Mouse (Mus musculus) heart, adult 11 months (tissue): ENCODE data around the gene Napepld.

Experiments
- DNase-seq: peaks from one replicate; pipeline ENCODE4 v3.0.0; 2022

The Napepld gene

DNA sequence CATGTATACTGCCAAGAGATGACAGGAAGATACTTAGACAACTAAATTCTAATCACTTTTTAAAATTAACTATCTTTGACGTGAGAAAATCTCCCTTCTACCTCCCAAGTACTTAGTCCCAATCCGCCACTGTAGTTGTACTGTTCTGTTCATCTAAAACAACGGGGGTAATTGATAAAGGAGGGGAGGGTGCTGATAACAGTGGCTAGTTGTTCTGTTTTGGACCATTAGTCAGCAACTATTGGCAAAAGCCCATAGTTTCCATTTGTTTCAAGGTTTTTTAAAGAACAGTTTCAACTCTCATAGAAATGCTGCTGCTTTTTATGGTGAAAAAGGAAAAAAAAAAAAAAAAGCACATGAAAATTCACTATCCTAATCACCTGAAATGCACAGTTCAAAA lies 2.5 kb upstream of the Napepld start:
- DNase-seq, result no peak

DNA sequence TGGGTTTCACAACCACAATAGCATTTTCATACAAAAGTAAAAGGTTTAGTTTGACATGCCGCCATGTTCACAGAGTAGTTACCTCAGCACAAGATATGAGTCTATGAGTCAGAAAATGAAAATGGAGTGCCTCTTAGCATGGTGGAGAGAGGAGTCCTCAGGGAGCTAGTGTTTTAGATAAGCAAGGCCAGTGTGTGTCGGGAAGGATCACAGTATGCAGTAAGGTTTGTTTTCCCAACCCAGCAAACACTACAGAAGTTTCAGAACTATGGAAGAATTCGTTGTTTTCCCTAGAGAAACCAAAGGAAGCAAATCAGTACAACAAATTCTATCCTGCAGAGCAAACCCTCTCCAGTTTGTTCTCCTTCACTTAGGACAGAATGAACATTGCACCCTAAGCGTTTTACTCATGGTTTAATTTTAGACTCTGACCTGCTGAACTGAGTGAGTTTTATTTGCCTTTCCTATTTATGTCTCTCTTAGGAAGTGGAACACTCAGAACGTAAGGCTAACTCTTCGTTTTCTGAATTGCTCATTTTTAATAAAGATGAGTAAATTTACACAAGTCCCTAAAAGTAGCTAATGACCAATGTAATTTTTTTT lies 1.8 kb upstream of the Napepld start:
- DNase-seq, result peak; percentile 83

DNA sequence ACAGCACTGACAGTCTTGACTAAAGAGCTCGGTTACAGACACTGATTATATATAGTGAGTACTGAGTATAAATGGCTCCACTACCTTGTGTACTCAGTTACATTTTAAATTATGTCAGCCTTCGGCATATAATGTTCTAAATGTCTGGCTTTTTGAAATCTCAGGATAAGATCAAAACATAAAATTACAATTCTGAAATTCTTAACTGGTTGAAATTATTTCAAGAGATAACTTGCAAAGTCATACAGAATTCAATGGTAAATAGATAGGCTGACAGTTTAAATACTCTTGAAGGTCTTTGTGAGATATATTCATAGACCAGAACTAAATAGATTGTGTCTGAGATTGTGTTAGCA lies 791 bp upstream of the Napepld start:
- no peak for DNase-seq

DNA sequence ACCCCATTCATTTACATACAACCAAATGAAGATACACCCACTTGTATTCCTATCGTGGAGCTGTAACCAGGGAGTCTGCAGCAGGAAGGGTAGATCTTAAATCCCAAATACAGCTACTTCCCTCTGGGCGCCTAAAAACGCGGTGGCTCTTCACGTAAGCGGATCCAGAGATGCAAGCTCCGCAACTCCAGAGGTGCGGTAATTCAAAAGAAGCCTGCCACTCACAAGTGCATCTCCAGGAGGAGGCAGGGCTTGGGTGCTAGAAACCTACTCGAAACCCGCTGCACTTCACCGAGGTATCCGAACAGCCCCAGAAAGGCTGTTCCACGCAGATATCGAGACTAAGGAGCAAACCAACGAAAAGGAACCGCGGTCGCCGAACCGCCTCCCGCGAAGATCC lies 262 bp downstream of the Napepld start:
- no peak for DNase-seq

DNA sequence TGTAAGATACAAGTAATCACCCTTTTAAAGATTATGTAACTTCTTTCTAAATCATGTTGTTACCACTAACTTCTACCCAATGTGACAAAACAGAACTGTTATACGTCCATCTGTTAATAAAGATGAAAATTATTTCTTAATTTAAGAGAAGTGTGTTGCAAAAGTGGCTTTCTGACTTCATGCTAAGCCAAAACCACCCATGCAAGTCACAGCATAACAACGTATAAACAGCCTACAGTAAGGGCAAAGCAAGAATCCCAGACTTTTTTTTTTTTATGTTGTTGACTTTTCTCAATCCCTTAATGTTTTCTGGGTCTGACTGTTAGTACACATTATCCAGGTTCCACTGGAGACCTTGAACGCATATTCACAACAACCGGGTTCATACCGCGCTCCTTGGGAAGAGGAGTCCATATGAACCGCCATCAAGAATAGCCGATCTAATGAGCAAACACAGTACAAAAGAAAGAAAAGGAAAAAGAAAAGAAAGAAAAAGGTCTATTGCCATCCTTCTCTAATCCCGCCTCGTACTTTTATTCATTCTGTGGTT lies 849 bp downstream of the Napepld start:
- DNase-seq, result peak; percentile 82

DNA sequence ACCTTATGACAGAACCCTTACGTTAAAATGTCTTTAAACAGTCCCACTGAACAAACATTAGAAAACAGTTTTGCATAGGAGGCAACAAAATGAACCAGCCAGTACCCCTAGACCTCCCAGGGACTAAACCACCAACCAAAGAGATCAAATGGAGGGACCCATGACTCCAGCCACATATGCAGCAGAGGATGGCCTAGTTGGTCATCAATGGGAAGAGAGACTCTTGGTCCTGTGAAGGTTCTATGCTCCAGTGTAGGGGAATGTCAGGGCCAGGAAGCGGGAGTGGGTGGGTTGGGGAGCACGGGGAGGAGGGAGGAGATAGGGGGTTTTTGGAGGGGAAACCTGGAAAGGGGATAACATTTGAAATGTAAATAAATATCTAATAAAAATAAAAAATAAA lies 1.6 kb downstream of the Napepld start:
- peak; percentile 66 for DNase-seq

DNA sequence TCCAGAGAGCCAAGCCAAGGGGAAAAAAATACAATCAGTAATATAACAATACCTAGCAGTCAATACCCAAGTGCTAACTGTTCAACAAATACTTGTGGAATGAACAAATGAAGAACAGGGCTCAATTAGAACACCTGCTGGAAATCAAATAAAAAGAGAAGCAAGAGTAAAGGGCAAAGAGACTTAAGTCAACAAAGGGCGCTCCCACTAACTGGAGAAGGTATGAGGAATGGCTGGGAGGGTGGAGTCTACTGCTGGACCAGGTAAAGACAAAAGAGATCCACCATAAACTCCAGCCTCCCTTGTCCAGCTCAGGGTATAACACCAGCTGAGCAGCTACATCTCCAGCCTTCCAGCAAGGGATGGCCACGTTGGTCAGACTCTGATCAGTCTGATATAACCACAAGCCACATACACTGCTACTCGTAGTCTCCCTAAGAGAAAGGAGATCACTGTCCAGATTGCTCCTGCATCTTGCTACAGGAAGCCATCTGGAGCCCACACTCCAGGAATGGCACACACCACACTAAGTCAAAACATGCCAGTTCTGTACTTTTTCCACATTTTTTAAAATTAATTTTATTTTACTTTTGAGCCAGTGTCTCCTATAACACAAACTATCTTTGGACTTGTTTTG lies 6.2 kb downstream of the Napepld start:
- DNase-seq, result peak; percentile 75

DNA sequence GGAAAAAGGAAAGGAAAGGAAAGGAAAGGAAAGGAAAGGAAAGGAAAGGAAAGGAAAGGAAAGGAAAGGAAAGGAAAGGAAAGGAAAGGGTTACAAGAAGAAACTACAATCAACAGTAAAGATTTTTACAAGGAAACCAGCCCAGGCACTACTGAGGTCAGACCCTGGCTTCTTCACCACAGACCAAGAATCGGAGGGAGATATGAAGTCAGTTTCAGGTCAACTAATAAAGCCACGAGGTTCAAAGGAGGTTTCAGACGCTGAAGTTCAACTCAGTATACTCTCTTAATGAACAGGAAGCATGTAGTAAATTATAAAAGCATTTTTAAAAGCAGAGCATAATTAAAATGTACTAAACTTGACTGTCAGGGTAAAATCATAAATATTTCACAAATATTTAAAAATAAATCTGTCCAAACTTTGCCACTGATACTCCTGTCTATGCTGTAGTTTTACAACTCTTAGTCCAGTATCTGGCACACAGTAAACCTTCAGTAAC lies 7.8 kb downstream of the Napepld start:
- peak; percentile 33 for DNase-seq

DNA sequence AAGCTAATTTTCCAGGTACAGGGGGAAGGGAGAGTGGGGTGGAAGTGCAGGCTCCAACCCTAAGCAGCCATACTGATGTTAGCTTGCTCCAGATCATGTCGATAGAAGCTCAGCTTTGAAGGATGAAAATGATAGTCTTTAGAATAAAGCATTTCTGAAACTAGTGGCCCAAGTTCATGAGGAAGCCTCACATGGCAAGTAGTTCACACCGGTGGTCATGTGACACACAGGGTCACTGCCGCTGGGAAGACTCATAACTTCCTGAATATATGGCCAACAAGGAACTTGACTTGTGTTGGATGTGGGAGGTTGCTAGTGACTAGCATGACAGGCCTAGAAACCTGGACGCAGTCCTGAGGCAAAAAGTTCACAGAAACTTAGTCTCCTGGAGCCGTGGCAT lies 9.0 kb downstream of the Napepld start:
- DNase-seq, result peak; percentile 62

DNA sequence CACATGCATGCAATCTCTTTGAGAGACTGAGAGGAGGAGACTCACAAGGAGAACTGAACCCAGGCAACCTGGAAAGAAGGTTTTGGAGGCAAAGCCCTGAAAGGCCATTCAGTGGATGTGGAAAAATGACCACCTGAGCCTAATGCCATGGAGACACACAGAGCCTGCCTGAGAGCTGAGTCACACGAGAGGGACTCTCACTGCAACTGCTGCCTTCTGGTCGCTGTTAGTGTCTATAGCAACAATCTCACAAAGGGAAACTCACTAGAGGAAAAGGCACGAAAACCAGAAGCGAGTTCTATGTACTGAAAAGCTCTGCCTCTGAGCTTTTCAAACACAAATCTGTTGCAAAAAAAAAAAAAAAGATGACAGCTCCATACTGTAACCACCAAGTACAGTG lies 14.2 kb downstream of the Napepld start:
- peak; percentile 75 for DNase-seq

DNA sequence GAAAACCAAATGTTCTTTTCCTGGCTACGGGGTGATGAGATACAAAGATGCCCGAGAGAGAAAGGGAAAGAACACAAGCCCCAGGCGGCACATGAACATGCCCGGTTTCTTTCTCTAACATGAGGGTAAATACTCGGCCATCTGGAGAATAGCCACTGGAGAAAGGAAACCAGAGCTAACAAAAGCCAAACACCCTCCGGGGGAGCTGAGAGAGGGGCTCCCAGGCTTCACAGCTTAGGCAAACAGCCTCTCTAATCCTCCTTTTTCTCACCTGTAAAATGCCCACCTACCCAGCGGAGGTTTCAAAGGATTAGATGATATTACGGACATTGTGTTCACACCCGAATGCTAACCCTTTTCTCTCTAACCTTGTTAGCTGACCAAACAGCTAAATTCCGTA lies 16.2 kb downstream of the Napepld start:
- peak; percentile 71 for DNase-seq

DNA sequence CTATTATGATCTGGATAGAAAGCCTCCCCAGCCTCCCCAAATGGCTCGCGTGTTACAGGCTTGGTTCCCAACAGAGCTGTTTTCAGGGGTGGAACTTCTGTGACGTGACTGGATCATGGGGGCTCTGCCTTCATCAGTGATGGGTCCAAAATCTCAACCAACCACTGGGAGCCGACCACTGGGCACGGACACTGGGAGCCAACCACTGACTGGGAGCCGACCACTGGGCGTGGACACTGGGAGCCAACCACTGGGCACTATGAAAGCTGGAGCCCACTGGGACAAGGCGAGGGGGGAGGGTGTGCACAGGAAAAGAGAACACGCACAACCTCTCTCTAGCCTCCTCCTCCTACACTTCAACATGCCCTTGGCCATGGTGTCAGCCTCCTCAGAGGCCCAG lies 17.4 kb downstream of the Napepld start:
- peak; percentile 86 for DNase-seq

DNA sequence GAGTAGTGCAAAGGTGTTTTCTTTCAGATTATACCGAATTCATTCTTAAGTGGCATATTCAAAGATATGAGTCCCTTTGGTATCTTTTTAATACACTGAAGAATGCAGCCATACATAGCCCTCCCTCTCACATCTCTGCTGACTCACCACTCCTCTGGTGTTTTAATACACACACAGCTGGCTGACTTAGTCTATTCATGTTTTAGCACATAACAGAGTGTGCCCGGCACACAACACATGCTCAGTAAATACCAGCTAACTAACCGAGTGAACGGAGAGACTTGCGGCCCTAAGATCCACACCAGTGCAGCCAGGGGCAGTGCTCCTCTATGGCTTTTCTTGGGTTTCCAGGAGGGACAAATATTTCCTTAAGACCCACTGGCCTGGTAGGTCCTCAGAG lies 20.3 kb downstream of the Napepld start:
- peak; percentile 70 for DNase-seq

DNA sequence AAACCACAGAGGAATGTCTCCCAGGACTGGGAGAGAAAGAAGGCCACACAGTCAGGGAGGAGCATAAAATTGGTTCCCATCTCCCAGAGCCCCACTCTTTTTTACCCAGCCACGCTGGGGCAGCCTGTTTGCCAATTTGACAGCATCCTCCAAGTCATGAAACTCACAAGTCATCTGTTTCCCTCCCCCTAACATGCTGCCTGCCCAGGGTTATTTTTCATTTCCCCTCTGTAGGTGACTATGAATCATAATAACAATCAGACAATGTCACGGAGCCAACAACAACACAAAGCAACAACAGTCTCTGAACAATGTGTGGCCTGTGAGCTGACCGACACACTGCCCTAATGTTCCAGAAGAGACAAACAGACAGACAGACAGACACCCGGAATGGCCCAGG lies 21.2 kb downstream of the Napepld start:
- peak; percentile 70 for DNase-seq

DNA sequence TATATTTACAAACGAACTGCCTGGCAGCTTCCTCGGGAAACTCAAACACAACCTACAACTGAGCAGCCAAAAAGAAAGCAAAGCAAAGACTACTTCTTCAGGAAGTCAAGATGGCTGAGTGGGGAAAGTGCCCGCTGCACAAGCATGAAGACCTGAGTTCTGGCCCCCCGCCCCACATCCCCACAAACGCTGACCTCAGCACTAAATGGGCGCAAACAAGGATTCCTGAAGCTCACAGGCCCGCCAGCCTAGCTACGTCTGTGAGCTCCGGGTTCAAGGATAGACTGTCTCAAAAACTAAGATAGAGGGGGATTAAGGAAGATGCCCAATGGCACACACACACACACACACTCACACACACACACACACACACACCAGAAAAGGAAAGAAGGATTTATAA lies 22.8 kb downstream of the Napepld start:
- peak; percentile 65 for DNase-seq

DNA sequence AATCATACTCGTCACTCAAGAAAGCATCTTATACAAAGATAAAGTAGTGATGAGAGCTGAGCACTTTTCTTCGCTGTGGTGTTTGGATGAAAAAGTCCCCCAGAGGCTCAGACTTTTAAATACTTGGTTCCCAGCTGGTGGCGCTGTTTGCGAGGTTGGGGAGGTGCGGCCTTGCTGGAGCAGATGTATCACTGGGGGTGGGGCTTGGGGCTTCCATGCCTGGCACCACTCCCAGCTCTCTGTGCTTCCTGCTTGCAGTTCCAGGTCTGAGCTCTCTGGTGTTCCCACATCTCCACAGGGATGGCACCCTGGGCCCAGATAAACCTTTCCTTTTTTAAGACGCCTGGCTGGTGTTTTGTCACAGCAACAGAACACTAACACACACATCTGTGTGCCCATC lies 23.3 kb downstream of the Napepld start:
- peak; percentile 41 for DNase-seq

DNA sequence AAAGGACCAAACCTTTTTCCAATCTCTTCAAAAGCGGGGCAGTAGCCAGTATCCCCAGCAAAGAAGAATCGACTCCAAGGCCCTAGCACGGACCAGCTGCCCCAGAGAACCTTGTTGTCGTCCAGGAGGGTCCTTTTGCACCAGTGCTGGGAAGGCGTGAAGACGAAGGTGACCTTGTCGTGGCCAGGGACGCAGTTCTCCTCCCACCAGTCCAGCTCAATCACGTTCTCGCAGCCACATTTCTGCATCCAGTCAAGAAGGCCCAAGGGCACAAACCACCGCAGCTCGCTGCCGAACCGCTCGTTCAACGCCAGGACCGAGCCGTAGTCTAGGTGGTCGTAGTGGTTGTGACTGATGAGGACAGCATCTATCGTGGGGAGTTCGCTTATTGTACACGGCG lies 25.7 kb downstream of the Napepld start:
- peak; percentile 86 for DNase-seq

DNA sequence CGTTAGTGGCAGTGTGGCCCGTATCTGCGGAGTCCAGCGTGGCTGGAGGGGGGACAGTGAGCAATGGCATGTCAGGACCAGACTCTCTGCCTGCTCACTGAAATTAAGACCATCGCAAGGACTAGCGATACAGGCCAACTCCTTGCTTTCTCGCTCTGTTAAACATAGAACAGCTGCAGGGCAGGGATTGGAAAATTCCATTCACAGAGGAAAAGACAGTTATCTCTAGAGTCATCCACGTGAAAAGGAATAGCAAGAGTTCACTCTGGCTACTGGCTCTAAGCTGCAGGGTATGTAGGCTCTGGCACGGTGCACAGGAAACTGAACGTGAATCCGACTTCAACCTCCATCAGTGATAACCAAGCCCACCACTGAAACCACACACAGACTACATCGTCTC lies 26.2 kb downstream of the Napepld start:
- no peak for DNase-seq

DNA sequence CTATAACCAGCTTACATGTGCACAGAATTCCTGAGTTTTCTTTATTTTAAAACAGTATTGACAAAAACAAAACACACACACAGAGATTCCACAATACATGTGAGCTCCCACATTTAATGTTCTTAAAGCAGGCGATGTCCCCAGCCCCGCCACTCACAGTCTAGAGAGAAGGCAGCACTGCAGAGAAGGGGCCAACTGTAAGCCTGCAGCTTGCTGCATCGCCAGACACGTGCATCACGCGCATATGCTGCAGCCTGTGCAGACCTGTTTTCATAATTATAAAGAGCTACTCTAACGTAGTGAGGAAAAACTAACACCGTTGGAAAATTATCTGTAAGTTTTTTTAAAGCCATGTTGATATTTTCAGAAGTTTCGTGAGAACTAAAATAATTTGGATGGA lies 27.5 kb downstream of the Napepld start:
- DNase-seq, result peak; percentile 83

DNA sequence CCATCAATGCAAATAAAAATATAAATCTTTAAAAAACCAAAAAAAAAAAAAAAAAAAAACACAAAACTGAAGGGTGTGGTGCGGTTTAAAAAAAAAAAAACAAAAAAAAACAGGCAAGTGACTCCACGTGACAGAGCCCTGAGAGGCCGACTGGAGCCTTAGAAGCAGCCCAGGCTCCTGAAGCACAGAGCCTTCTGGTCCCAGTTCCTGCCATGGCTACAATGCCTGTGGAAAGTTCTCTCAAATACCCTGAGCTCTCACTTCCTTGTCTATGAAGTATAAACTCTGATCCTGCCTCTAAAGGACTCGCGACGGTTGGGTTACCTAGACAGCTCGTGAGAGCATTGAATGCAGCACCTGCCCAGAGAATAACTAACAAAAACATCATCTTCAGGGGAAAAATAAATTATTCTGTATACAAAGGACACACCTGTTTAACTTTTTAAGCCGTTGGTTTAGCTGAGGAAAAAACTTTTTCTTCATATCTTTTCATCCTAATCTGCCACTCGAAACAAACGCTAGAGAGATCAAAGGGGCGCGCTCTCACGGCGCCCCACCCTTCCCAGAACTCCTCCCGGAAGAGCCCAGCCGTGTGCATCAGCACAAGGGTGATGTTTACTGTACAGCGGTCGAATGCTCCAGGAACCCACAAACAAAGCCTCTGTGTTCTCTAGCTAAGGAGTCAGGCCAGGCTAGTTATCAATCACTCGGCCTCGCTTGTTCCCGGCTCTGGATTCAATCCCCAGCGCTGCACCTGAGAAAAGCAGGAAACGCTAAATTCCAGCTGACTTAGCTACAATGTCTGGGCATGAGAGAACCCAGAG lies 28.2 kb downstream of the Napepld start:
- peak; percentile 76 for DNase-seq

DNA sequence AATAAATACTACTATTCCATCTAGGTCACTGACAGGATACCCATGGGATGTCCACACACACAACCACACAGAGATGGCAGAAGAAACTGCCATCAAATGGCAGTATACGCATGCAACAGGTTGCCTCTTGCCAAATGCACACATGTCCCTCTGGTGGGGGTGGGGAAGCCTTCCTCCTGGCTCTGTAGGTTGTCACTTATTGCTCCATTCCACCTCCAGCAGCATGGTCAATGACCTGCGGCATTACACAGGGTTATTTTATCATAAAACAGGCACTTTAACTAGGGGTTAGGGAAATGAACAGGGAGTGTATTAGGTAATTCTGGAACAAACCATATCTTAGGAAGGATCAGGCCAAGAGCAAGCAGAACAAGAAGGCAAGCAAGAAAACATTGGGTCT lies 31.9 kb downstream of the Napepld start:
- peak; percentile 74 for DNase-seq

DNA sequence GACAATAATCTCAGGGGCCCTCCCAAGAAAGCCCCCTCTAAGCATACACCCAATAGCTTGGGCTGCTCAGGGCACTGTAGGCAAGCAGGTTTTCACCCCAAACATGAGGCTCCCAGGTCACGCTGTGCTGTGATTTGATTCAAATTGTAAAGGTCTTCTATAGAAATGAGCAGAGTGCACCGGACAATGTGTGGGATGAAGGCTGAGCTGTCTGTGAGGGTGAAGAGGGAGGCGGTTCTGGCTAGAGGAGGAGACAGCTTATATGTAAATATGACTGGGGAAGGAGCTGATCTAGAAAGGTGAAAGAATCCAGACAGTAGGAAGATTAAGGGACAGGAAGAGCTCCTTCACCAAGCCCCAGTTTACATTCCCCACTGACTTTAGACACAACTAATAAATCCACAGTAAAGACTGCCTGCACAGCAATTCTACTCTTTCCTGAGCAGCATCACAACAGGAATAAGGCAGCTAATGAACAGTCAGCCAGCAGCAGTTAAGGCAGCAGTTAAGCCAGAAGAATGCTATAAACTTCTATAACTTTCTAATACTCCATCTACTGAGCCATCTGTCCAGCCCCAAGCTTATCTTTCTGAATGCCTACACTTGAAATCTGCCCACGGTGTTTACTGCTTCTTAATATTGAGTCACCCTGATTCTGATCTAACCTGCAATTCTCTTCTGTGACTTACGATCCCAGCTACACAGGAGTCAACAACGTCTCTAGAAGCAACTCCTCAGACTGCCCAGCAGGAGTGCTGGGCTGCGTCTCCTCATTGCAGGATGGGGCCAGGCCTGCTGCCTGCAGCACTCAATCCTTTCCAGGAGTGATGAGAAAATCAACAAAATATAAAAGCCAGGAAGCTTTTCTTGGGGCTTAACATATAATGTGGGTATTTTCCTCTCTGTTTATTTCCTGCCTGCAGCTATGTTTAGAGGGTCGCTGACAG lies 33.7 kb downstream of the Napepld start:
- peak; percentile 74 for DNase-seq

DNA sequence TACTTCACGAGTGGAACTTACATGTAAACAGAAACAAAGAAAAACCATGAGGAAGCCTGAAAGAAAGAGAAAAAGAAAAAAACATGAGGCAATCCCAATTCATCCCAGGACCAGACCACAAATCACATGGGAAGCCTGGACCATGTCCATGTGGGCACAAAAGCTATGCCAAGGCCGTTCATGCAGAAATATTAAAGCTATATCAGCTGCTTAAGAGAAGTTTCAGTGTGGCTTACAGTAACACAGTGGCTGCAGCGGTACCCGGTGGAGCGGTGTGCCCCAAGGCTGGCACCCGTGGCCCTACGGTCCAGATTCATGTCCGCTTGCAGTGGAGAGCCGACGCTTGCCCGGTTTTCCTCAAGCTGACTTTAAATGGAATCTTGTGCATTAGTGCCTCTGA lies 38.1 kb downstream of the Napepld start:
- peak; percentile 78 for DNase-seq
